Mouse (Mus musculus): ENCODE data around the gene Ccdc120. TPM values are rescaled to one million over a fixed set of nuclear protein-coding genes. Genes with fewer than 3 reads are reported as not detected.

The Ccdc120 gene
- 10 to 100 TPM; 56.2 to 65.4 TPM for total RNA-seq (2021)

- DNase-seq = peak; percentile 85
- intact Hi-C loops (cut with DNase I) = no loop called here
These were observed at the start of gene Ccdc120 for GRCm38 (mm10) chrX:7750432-7751116. Ccdc120 (minus strand) TSS chrX:7750905.

GRCm38 (mm10) chrX:7797327-7797726 lies 46.6 kb upstream of the Ccdc120 start:
- DNase-seq = no peak
- intact Hi-C loops (cut with DNase I) = no loop called here

- DNase-seq = no peak
- intact Hi-C loops (cut with DNase I) = no loop called here
These were observed 44.3 kb upstream of the Ccdc120 start for GRCm38 (mm10) chrX:7795016-7795415.

- no peak for DNase-seq
- intact Hi-C loops (cut with DNase I) = no loop called here
These were observed 42.7 kb upstream of the Ccdc120 start for GRCm38 (mm10) chrX:7793361-7793760.

- intact Hi-C loops (cut with DNase I) = no loop called here
These were observed 39.6 kb upstream of the Ccdc120 start for GRCm38 (mm10) chrX:7790309-7790708.

GRCm38 (mm10) chrX:7789542-7790136 lies 38.9 kb upstream of the Ccdc120 start, which contains the start of gene Gripap1:
Gripap1 (plus strand) TSS chrX:7789765.
- DNase-seq = peak; percentile 78
- intact Hi-C loops (cut with DNase I) = no loop called here

More at GRCm38 (mm10) chrX:7790309-7790708, 39.6 kb upstream of the Ccdc120 start:
- no peak for DNase-seq

- intact Hi-C loops (cut with DNase I) = no loop called here
These were observed 31.9 kb upstream of the Ccdc120 start for GRCm38 (mm10) chrX:7782603-7783092.

GRCm38 (mm10) chrX:7779294-7779693 lies 28.6 kb upstream of the Ccdc120 start:
- intact Hi-C loops (cut with DNase I) = no loop called here
- no peak for DNase-seq

More at GRCm38 (mm10) chrX:7782603-7783092, 31.9 kb upstream of the Ccdc120 start:
- DNase-seq = no peak

GRCm38 (mm10) chrX:7778450-7779244 lies 27.9 kb upstream of the Ccdc120 start:
- DNase-seq = no peak
- intact Hi-C loops (cut with DNase I) = no loop called here

GRCm38 (mm10) chrX:7776329-7777082 lies 25.8 kb upstream of the Ccdc120 start:
- DNase-seq = peak; percentile 46
- intact Hi-C loops (cut with DNase I) = no loop called here

GRCm38 (mm10) chrX:7775501-7776205 lies 24.9 kb upstream of the Ccdc120 start:
- intact Hi-C loops (cut with DNase I) = no loop called here
- DNase-seq = no peak

- intact Hi-C loops (cut with DNase I) = no loop called here
These were observed 22.1 kb upstream of the Ccdc120 start for GRCm38 (mm10) chrX:7772766-7773165.

GRCm38 (mm10) chrX:7769302-7770017 lies 18.8 kb upstream of the Ccdc120 start:
- DNase-seq = no peak
- intact Hi-C loops (cut with DNase I) = no loop called here

More at GRCm38 (mm10) chrX:7772766-7773165, 22.1 kb upstream of the Ccdc120 start:
- DNase-seq = no peak

GRCm38 (mm10) chrX:7765764-7766163 lies 15.1 kb upstream of the Ccdc120 start:
- DNase-seq = peak; percentile 11
- intact Hi-C loops (cut with DNase I) = no loop called here

GRCm38 (mm10) chrX:7765281-7765670 lies 14.6 kb upstream of the Ccdc120 start:
- intact Hi-C loops (cut with DNase I) = no loop called here
- DNase-seq = no peak

- intact Hi-C loops (cut with DNase I) = no loop called here
- no peak for DNase-seq
These were observed 14.1 kb upstream of the Ccdc120 start for GRCm38 (mm10) chrX:7764657-7765280.

- DNase-seq = peak; percentile 8
- intact Hi-C loops (cut with DNase I) = no loop called here
These were observed 13.1 kb upstream of the Ccdc120 start for GRCm38 (mm10) chrX:7763631-7764393.

GRCm38 (mm10) chrX:7762921-7763197 lies 12.2 kb upstream of the Ccdc120 start:
- intact Hi-C loops (cut with DNase I) = no loop called here
- DNase-seq = no peak
